Mouse (Mus musculus) stomach, embryonic 15.5 days (tissue): ENCODE measurements around the gene Slc10a4. TPM values are rescaled to one million over a fixed set of nuclear protein-coding genes. Genes with fewer than 3 reads are reported as not detected.
A peak's percentile ranks its signal among the peaks of the same experiment; 100 is the strongest.
"Not testable (repeated sequence)": the region's sequence is repeated elsewhere in the genome, so short reads cannot be mapped to it uniquely, and the experiment has no call there.

Source experiments
- ATAC-seq: fragments of 200-750 bp; cut with Nextera tagmentation; 2 replicates; pipeline ENCODE4 v1.8.0; 2017; ENCODE audit warnings: low read depth, moderate number of reproducible peaks, moderate TSS enrichment; ENCODE audit not compliant: insufficient read depth, low FRiP score
- H3K27ac ChIP-seq: fragments of 300-500 bp; sonication (generic); 2 replicates; pipeline ENCODE4 v1.5.1; 2015; ENCODE audit warnings: mild to moderate bottlenecking, inconsistent platforms
- H3K27me3 ChIP-seq: fragments of 300-500 bp; sonication (generic); replicated peaks from 2 replicates; pipeline ENCODE4 v1.6.1; 2015; ENCODE audit warnings: inconsistent platforms
- H3K36me3 ChIP-seq: fragments of 300-500 bp; sonication (generic); 2 replicates; pipeline ENCODE4 v1.6.1; 2015; ENCODE audit warnings: inconsistent platforms
- H3K4me1 ChIP-seq: fragments of 300-500 bp; sonication (generic); 2 replicates; pipeline ENCODE4 v1.6.1; 2015; ENCODE audit warnings: inconsistent platforms
- H3K4me2 ChIP-seq: fragments of 300-500 bp; sonication (generic); 2 replicates; pipeline ENCODE4 v1.6.1; 2015; ENCODE audit warnings: mild to moderate bottlenecking, inconsistent platforms
- H3K4me3 ChIP-seq: fragments of 300-500 bp; sonication (generic); replicated peaks from 2 replicates; pipeline ENCODE4 v1.5.1; 2015; ENCODE audit warnings: inconsistent platforms
- H3K9ac ChIP-seq: fragments of 300-500 bp; sonication (generic); 2 replicates; pipeline ENCODE4 v1.6.1; 2015; ENCODE audit warnings: inconsistent platforms
- H3K9me3 ChIP-seq: fragments of 300-500 bp; sonication (generic); 2 replicates; pipeline ENCODE4 v1.6.1; 2016; ENCODE audit warnings: inconsistent platforms
- WGBS: fragments of 180-500 bp; shearing (Covaris S2); methylation state at CpG from one replicate; pipeline ENCODE4 v1.1.7; 2015; 5-methylcytosine and 5-hydroxymethylcytosine counted together
- polyA plus RNA-seq: library from polyadenylated mRNA; unstranded; fragments of >200 nt; fragmentation: Nextera tagmentation; extraction: Ambion mirVana; gene quantifications from 2 replicates; pipeline ENCODE4 v1.2.1, GENCODE M21; 2015

Gene Slc10a4
- polyA plus RNA-seq, 1 experiment from 2014 or later: 10.6 TPM

DNA sequence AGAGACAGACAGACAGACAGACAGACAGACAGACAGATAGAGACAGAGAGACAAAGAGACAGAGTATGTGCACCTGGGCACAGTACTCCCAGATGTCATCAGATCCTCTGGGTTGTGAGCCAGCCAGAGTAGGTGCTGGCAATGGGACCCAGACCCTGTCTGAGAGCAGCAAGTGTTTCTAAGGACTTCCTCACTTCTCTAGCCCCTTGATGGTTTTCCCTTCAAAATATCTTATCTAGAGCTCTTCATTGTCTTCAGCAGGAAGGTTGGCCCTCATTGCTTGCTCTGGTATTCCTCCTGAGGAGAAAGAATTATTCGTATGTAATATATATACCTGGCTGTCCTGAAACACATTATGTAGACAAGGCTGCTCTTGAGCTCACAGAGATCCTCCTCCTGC lies 14.2 kb upstream of the Slc10a4 start:
- Histone ChIP-seq H3K9me3 (no peaks in the 10 kb centered on the region), H3K4me2 (no peak overlapping the region), H3K36me3 (no peaks in the 10 kb centered on the region), H3K9ac (no peak overlapping the region), H3K27me3 (no peaks in the 10 kb centered on the region), H3K4me3 (no peak overlapping the region), H3K4me1 (no peaks in the 10 kb centered on the region), H3K27ac (no peak overlapping the region)
- 83% methylated on average over 1 of the region's 1 CpGs for WGBS
- no peak for ATAC-seq

GRCm38 (mm10) chr5:72994424-72994823 lies 12.3 kb upstream of the Slc10a4 start:
- no peak overlapping the region for H3K27ac ChIP-seq
- no peak for ATAC-seq
- no peaks in the 10 kb centered on the region for H3K36me3 ChIP-seq
- no peaks in the 10 kb centered on the region for H3K27me3 ChIP-seq
- no peaks in the 10 kb centered on the region for H3K4me1 ChIP-seq
- H3K4me2 ChIP-seq: no peak overlapping the region
- 73% methylated on average over 8 of the region's 8 CpGs for WGBS
- no peak overlapping the region for H3K9ac ChIP-seq
- H3K4me3 ChIP-seq: no peak overlapping the region
- no peaks in the 10 kb centered on the region for H3K9me3 ChIP-seq

DNA sequence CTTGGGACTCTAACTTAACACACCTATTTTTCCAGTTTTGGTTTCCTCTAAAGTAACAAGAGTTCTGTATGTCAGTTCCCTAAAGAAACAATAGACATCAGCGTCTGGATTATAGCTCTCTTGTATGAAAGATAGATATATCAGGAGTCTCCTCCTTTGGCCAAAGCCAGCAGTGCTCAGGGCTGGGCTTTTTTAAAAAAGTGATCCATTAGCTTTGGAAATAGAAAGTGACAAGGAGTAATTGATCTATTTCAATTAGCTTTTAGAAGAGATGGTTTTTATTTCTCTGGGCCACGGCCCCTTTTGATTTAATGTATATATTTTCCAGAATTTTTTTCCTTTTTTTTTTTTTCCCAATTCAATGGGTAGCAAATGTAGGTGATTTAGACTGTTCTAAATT lies 11.8 kb upstream of the Slc10a4 start:
- WGBS: 51% methylated on average over 2 of the region's 2 CpGs
- Histone ChIP-seq H3K4me1 (no peaks in the 10 kb centered on the region), H3K4me3 (no peak overlapping the region), H3K36me3 (no peaks in the 10 kb centered on the region), H3K9me3 (no peaks in the 10 kb centered on the region), H3K27ac (no peak overlapping the region), H3K4me2 (no peak overlapping the region), H3K9ac (no peak overlapping the region), H3K27me3 (no peaks in the 10 kb centered on the region)
- ATAC-seq: no peak

- no peak overlapping the region for H3K27ac ChIP-seq
- no peaks in the 10 kb centered on the region for H3K27me3 ChIP-seq
- H3K4me2 ChIP-seq: no peak overlapping the region
- H3K4me1 ChIP-seq: no peaks in the 10 kb centered on the region
- no peak overlapping the region for H3K9ac ChIP-seq
- no peaks in the 10 kb centered on the region for H3K9me3 ChIP-seq
- WGBS: 41% methylated on average over 10 of the region's 10 CpGs
- no peak overlapping the region for H3K4me3 ChIP-seq
- no peaks in the 10 kb centered on the region for H3K36me3 ChIP-seq
- no peak for ATAC-seq
Observed at GRCm38 (mm10) chr5:72995379-72995778, 11.3 kb upstream of the Slc10a4 start.

DNA sequence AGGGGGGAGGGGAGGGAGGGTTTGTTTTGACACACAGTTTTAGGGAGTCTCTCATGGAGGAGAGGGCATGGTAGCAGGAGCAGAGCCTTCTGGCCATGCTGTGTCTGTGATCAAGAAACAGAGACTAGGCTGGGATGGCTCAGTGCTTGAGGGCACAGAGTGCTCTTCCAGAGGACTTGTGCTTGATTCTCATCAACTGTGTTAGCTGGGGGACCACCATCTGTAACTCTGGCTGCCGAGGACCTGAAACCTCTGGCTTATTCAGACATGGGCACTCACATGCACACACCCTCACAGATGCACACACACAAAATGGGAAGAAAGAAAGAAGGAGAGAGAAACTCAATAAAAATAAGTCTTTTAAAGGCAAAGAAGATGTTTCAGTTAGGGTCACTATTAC lies 8.1 kb upstream of the Slc10a4 start:
- not testable (repeated sequence) for H3K36me3 ChIP-seq, H3K4me1 ChIP-seq, H3K4me2 ChIP-seq, H3K27ac ChIP-seq, H3K4me3 ChIP-seq, ATAC-seq, H3K27me3 ChIP-seq, H3K9ac ChIP-seq, H3K9me3 ChIP-seq
- WGBS: 75% methylated on average over 1 of the region's 1 CpGs

- Histone ChIP-seq H3K4me1 (peaks cover 6% of the 10 kb centered on the region; the same call in 1 of the 2 replicates), H3K4me2 (no peak overlapping the region), H3K9me3 (no peaks in the 10 kb centered on the region), H3K27me3 (peaks cover 28% of the 10 kb centered on the region), H3K4me3 (no peak overlapping the region), H3K36me3 (no peaks in the 10 kb centered on the region), H3K27ac (no peak overlapping the region), H3K9ac (no peak overlapping the region)
- 78% methylated on average over 5 of the region's 5 CpGs for WGBS
- ATAC-seq: no peak
Observed at GRCm38 (mm10) chr5:73004046-73004445, 2.6 kb upstream of the Slc10a4 start.

- peaks cover 6% of the 10 kb centered on the region; the same call in 1 of the 2 replicates for H3K4me1 ChIP-seq
- WGBS: 40% methylated on average over 5 of the region's 5 CpGs
- H3K4me3 ChIP-seq: peak overlapping the region; percentile 41; the same call in 1 of the 2 replicates
- H3K9me3 ChIP-seq: no peaks in the 10 kb centered on the region
- peaks cover 28% of the 10 kb centered on the region for H3K27me3 ChIP-seq
- no peaks in the 10 kb centered on the region for H3K36me3 ChIP-seq
- H3K4me2 ChIP-seq: peak overlapping the region; percentile 83
- H3K27ac ChIP-seq: no peak overlapping the region
- no peak overlapping the region for H3K9ac ChIP-seq
- 0 out of 2 replicates have a peak, but pooled peaks have one; percentile 4 for ATAC-seq
Observed at GRCm38 (mm10) chr5:73007582-73007959, 888 bp downstream of the Slc10a4 start.

DNA sequence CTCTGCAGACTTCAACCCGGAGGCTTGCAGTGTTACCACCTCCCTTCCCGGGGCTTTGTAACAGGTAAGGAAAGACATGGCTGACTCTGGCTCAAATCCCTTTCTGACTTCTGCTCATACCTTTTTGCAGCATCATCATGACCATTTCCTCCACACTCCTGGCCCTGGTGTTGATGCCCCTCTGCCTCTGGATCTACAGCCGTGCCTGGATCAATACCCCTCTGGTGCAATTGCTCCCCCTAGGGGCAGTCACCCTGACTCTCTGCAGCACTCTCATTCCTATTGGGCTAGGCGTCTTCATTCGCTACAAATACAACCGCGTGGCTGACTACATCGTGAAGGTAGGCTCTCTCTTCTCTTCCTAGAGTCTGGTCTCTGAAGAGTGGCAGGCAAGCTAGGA lies 1.5 kb downstream of the Slc10a4 start:
- H3K4me3 ChIP-seq, H3K9ac ChIP-seq, H3K27ac ChIP-seq, H3K4me2 ChIP-seq, H3K36me3 ChIP-seq, H3K4me1 ChIP-seq, H3K9me3 ChIP-seq, ATAC-seq: not testable (repeated sequence)
- H3K27me3 ChIP-seq: peaks cover 28% of the 10 kb centered on the region
- 39% methylated on average over 8 of the region's 8 CpGs for WGBS

DNA sequence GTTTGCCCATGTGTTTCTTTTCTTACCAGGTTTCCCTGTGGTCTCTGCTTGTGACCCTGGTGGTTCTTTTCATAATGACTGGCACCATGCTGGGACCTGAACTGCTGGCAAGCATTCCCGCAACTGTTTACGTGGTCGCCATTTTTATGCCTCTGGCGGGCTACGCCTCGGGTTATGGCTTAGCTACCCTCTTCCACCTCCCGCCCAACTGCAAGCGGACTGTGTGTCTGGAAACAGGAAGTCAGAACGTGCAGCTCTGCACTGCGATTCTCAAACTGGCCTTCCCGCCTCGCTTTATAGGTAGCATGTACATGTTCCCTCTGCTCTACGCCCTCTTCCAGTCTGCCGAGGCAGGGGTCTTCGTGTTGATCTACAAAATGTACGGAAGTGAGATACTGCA lies 5.1 kb downstream of the Slc10a4 start:
- not testable (repeated sequence) for H3K9me3 ChIP-seq, H3K27ac ChIP-seq, H3K4me3 ChIP-seq, H3K9ac ChIP-seq, H3K4me2 ChIP-seq, ATAC-seq, H3K36me3 ChIP-seq
- Histone ChIP-seq H3K4me1 (peaks cover 11% of the 10 kb centered on the region), H3K27me3 (peaks cover 22% of the 10 kb centered on the region)
- 93% methylated on average over 16 of the region's 16 CpGs for WGBS

GRCm38 (mm10) chr5:73012884-73013610 lies 6.4 kb downstream of the Slc10a4 start:
- not testable (repeated sequence) for H3K9me3 ChIP-seq, H3K27ac ChIP-seq, ATAC-seq, H3K9ac ChIP-seq, H3K36me3 ChIP-seq, H3K4me1 ChIP-seq
- Histone ChIP-seq H3K4me3 (peak overlapping the region; percentile 37), H3K27me3 (peaks cover 11% of the 10 kb centered on the region; the same call in 1 of the 2 replicates), H3K4me2 (peak overlapping the region; percentile 78)
- WGBS: 25% methylated on average over 20 of the region's 27 CpGs

- not testable (repeated sequence) for H3K36me3 ChIP-seq, H3K27ac ChIP-seq, H3K4me1 ChIP-seq, H3K27me3 ChIP-seq, H3K9ac ChIP-seq, H3K9me3 ChIP-seq
- Histone ChIP-seq H3K4me3 (peak overlapping the region; percentile 37), H3K4me2 (peak overlapping the region; percentile 78)
- ATAC-seq: peak; percentile 53; the same call in 1 of the 2 replicates
- WGBS: 2% methylated on average over 46 of the region's 65 CpGs
Observed at GRCm38 (mm10) chr5:73013611-73014287, 7.1 kb downstream of the Slc10a4 start.

DNA sequence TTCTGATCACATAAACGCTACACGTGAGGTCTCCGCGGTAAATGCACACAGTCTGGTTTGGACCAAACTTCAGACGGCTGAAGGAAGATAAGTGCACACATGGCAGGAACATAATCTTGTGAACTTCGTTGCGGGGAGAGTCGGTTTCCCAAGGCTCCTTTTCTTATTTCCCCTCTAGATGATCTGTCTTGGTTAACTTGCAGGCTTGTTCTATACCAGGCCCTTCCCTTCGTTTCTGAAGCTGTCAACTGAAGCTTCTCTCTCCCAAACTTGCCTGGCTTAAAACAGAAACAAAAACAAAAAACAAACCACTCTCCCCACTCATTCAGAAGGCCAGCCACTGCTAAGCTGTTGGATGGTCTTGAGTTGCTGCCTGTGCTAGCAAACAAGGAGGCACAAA lies 8.1 kb downstream of the Slc10a4 start:
- WGBS: 39% methylated on average over 9 of the region's 9 CpGs
- no peaks in the 10 kb centered on the region for H3K36me3 ChIP-seq
- no peaks in the 10 kb centered on the region for H3K9me3 ChIP-seq
- H3K4me3 ChIP-seq: no peak overlapping the region
- ATAC-seq: no peak
- no peak overlapping the region for H3K27ac ChIP-seq
- H3K9ac ChIP-seq: no peak overlapping the region
- H3K27me3 ChIP-seq: peaks cover 5% of the 10 kb centered on the region; the same call in 1 of the 2 replicates
- no peak overlapping the region for H3K4me2 ChIP-seq
- H3K4me1 ChIP-seq: peaks cover 5% of the 10 kb centered on the region; the same call in 1 of the 2 replicates
